In the genomic region with DNA sequence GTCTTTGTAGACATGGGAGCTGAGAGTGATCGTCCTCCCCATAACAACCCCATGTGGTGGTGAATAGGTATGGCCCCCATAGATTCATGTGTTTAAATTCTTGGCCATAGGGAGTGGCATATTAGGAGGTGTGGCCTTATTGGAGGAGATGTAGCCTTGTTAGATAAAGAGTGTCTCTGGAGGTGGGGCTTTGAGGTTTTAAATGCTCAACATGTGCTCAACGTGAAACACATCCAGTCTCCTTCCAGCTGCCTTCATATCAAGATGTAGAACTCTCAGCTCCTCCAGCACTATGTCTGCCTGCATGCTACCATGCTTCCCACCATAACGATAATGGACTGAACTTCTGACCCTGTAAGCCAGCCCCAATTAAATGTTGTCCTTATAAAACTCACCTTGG, we compare ENCODE assay signal across 27 mouse cellular contexts. TPM values are rescaled to one million over a fixed set of nuclear protein-coding genes. Genes with fewer than 3 reads are reported as not detected.
DNase-seq lines count a peak whose midpoint lies in the region; ATAC-seq and TF ChIP-seq lines count a peak whose summit lies in the region.
"Had no signal": no experiment of that assay in that cellular context is flagged by ENCODE, and none has a peak within 500 bp of the region (broad histone marks: within the 10 kb centered on the region; RNA-seq: fewer than 3 reads in every experiment).

No protein-coding gene starts in this region.

- H3K4me3 ChIP-seq in layer of hippocampus, adult 2 months = no peak overlapping the region
- H3K4me3 ChIP-seq in megakaryocyte, embryonic 14.5 days (replicated peaks) = peak overlapping the region; percentile 38
- no peak overlapping the region for H3K4me3 ChIP-seq in cortical plate, adult 2 months (ENCODE audit: insufficient read depth, low read length)
- H3K4me3 ChIP-seq: embryonic facial prominence, embryonic 13.5 days; embryonic facial prominence, embryonic 15.5 days; erythroblast, embryonic 14.5 days; forebrain, embryonic 10.5 days; forebrain, embryonic 12.5 days had no signal

- no peak for DNase-seq in layer of hippocampus, adult 2 months (ENCODE audit: low spot score in 2 of 2)
- no peak for DNase-seq in layer of hippocampus, adult 8-10 months (ENCODE audit: low spot score in 2 of 2)
- DNase-seq in lung, postnatal 25 days (ENCODE audit: low spot score) = no peak
- DNase-seq: adrenal gland, adult 2 months; adrenal gland, postnatal 10 days; adrenal gland, postnatal 25 days; B cell, adult 2 months; cerebellum, adult 11-12 months; cerebellum, adult 2 months; cerebellum, adult 9-10 months; cerebellum, postnatal 10 days; cerebellum, postnatal 25 days; embryo, embryonic 11 days had no signal

- no peak for TF ChIP-seq CTCF in layer of hippocampus, adult 2 months (conservative IDR thresholded peaks at IDR 0.05)
- no peak for TF ChIP-seq CTCF in cortical plate, adult 2 months (IDR thresholded peaks at IDR 0.05; ENCODE audit: extremely low read depth, insufficient read depth, low read length)

- H3K4me1 ChIP-seq in megakaryocyte, embryonic 14.5 days = peaks cover 52% of the 10 kb centered on the region
- H3K4me1 ChIP-seq in cortical plate, adult 2 months (ENCODE audit: control insufficient read depth, insufficient read depth, low read length) = peaks cover 11% of the 10 kb centered on the region

- peaks cover 10% of the 10 kb centered on the region for H3K9me3 ChIP-seq in megakaryocyte, embryonic 14.5 days
- H3K9me3 ChIP-seq: embryonic facial prominence, embryonic 13.5 days; embryonic facial prominence, embryonic 15.5 days; forebrain, embryonic 10.5 days; forebrain, embryonic 12.5 days; G1E had no signal

- TF ChIP-seq POLR2A in cortical plate, adult 2 months (IDR thresholded peaks at IDR 0.05; ENCODE audit: extremely low read depth, insufficient read depth, low read length) = no peak

- H3K27ac ChIP-seq in layer of hippocampus, adult 2 months = peak overlapping the region; percentile 81
- peak overlapping the region; percentile 81 for H3K27ac ChIP-seq in cortical plate, adult 2 months (ENCODE audit: insufficient read depth, low read length)
- H3K27ac ChIP-seq: embryonic facial prominence, embryonic 13.5 days; embryonic facial prominence, embryonic 15.5 days; forebrain, embryonic 10.5 days; forebrain, embryonic 12.5 days had no signal

- no peaks in the 10 kb centered on the region for H3K36me3 ChIP-seq in megakaryocyte, embryonic 14.5 days (replicated peaks; ENCODE audit: low read length)
- H3K36me3 ChIP-seq: embryonic facial prominence, embryonic 13.5 days; embryonic facial prominence, embryonic 15.5 days; forebrain, embryonic 10.5 days; forebrain, embryonic 12.5 days; G1E had no signal

- peaks cover 9% of the 10 kb centered on the region for H3K27me3 ChIP-seq in megakaryocyte, embryonic 14.5 days (replicated peaks)
- H3K27me3 ChIP-seq: embryonic facial prominence, embryonic 13.5 days had no signal

- no peak for ATAC-seq in megakaryocyte, adult 5-6 weeks (ENCODE audit: poor library complexity, severe bottlenecking)
- ATAC-seq: CD4-positive, CD25-positive, alpha-beta regulatory T cell, adult 4 months; forebrain, embryonic 14.5 days; forebrain, embryonic 16.5 days had no signal

RNA-seq across cellular contexts. Expression of a gene that starts 4.5 kb away (rescaled TPM):
- 10 to 100 TPM; 45.3 to 49.0 TPM for total RNA-seq in layer of hippocampus, adult 2 months (2021)
- total RNA-seq in layer of hippocampus, adult 8-10 months (2022) = 10 to 100 TPM; 42.8 to 48.9 (median 47.1) TPM
- 10.4 and 14.3 TPM in 2 replicates for polyA plus RNA-seq in megakaryocyte, embryonic 14.5 days (2012; ENCODE audit: insufficient read depth, low replicate concordance)
- 11.0 and 14.4 TPM in 2 replicates for total RNA-seq in megakaryocyte, adult 5-6 weeks (2015)
- 16.7 and 21.7 TPM in 2 replicates for total RNA-seq in megakaryocyte, adult 5-6 weeks (2017)
- 27.0 and 29.0 TPM in 2 replicates for polyA plus RNA-seq in cortical plate, adult 2 months (2012; rRNA removed)

RNA-seq across cellular contexts. Expression of a gene that starts 53.5 kb away (rescaled TPM):
- total RNA-seq in layer of hippocampus, adult 2 months (2021) = 10 to 100 TPM; 29.9 to 33.9 TPM
- total RNA-seq in layer of hippocampus, adult 8-10 months (2022) = 10 to 100 TPM; 22.3 to 34.0 (median 30.1) TPM
- 0.27 TPM in 1 of 2 replicates, not detected in the other for polyA plus RNA-seq in megakaryocyte, embryonic 14.5 days (2012; ENCODE audit: insufficient read depth, low replicate concordance)
- total RNA-seq in megakaryocyte, adult 5-6 weeks (2015) = 0.27 TPM in 1 of 2 replicates, not detected in the other
- total RNA-seq in megakaryocyte, adult 5-6 weeks (2017) = 0.11 and 0.94 TPM in 2 replicates
- 16.6 and 17.2 TPM in 2 replicates for polyA plus RNA-seq in cortical plate, adult 2 months (2012; rRNA removed)
- total RNA-seq: CH12.LX, G1E had no signal
- polyA plus RNA-seq: CD4-positive, CD25-positive, alpha-beta regulatory T cell, adult 4 months; embryonic facial prominence, embryonic 11.5 days; forebrain, embryonic 10.5 days; forebrain, embryonic 12.5 days; forebrain, embryonic 14.5 days; G1E had no signal

RNA-seq across cellular contexts. Expression of a gene that starts 59.9 kb away (rescaled TPM):
- total RNA-seq in layer of hippocampus, adult 2 months (2021) = under 1 TPM; 0.34 to 0.79 TPM
- under 1 TPM in 2 of 4 experiments, not detected in 2; 0.12 to 0.14 TPM for total RNA-seq in layer of hippocampus, adult 8-10 months (2022)
- polyA plus RNA-seq in megakaryocyte, embryonic 14.5 days (2012; ENCODE audit: insufficient read depth, low replicate concordance) = not detected in 2 replicates
- total RNA-seq in megakaryocyte, adult 5-6 weeks (2015) = not detected in 2 replicates
- not detected in 2 replicates for total RNA-seq in megakaryocyte, adult 5-6 weeks (2017)
- polyA plus RNA-seq in cortical plate, adult 2 months (2012; rRNA removed) = 0.04 and 0.09 TPM in 2 replicates
- total RNA-seq: CH12.LX, G1E had no signal
- polyA plus RNA-seq: CD4-positive, CD25-positive, alpha-beta regulatory T cell, adult 4 months; embryonic facial prominence, embryonic 11.5 days; erythroblast, embryonic 14.5 days; forebrain, embryonic 10.5 days; G1E had no signal

Comparison
In these comparisons a context has a peak if more than half of its experiments do, and no peak if none do; other contexts are left out.
1. RNA of a gene that starts 53.5 kb away (total RNA-seq): 29.9 to 33.9 TPM in layer of hippocampus, adult 2 months and 22.3 to 34.0 TPM in layer of hippocampus, adult 8-10 months; 0.11 to 0.94 TPM in megakaryocyte, adult 5-6 weeks; every median in the first group is over 10 times any median in the second.